Mouse (Mus musculus) olfactory bulb, adult 2 months (tissue): ENCODE measurements at regions not wholly inside any gene's neighbourhood (a gene's known extent, or its start where the extent isn't known, plus 50 kb on each side); places are given as distances from the start of the nearest gene placed in this dataset.

Experiments
- CTCF ChIP-seq: fragments of 200-500 bp; IDR thresholded peaks from 2 replicates; pipeline ENCODE4 v1.5.1; 2012; ENCODE audit warnings: low read depth, mild to moderate bottlenecking, low read length, moderate library complexity; ENCODE audit not compliant: insufficient read depth
- POLR2A ChIP-seq: fragments of 200-500 bp; IDR thresholded peaks from 2 replicates; pipeline ENCODE4 v1.6.1; 2012; ENCODE audit warnings: mild to moderate bottlenecking, low read depth, low read length, moderate library complexity; ENCODE audit not compliant: insufficient read depth

GRCm38 (mm10) chr13:40652916-40653315, 85.3 kb downstream of the Tfap2a start:
- no peak for TF ChIP-seq CTCF
- TF ChIP-seq POLR2A = no peak
